Mouse (Mus musculus) forebrain, embryonic 13.5 days (tissue): Measurements from ENCODE around the gene Cnot2. TPM values are rescaled to one million over a fixed set of nuclear protein-coding genes. Genes with fewer than 3 reads are reported as not detected.
"Not testable (repeated sequence)": the region's sequence is repeated elsewhere in the genome, so short reads cannot be mapped to it uniquely, and the experiment has no call there.

Source experiments
- ATAC-seq: fragments of 200-750 bp; cut with Nextera tagmentation; 2 replicates; pipeline ENCODE4 v1.8.0; 2017
- H3K27ac ChIP-seq: fragments of 300-500 bp; sonication (generic); 2 replicates; pipeline ENCODE4 v1.5.1; 2015; ENCODE audit warnings: inconsistent platforms, mild to moderate bottlenecking, moderate library complexity
- H3K27me3 ChIP-seq: fragments of 300-500 bp; sonication (generic); 2 replicates; pipeline ENCODE4 v1.6.1; 2015; ENCODE audit warnings: mild to moderate bottlenecking, inconsistent platforms
- H3K36me3 ChIP-seq: fragments of 300-500 bp; sonication (generic); 2 replicates; pipeline ENCODE4 v1.6.1; 2015; ENCODE audit warnings: mild to moderate bottlenecking, inconsistent platforms; ENCODE audit not compliant: poor library complexity, severe bottlenecking
- H3K4me1 ChIP-seq: fragments of 300-500 bp; sonication (generic); 2 replicates; pipeline ENCODE4 v1.6.1; 2015; ENCODE audit warnings: inconsistent platforms
- H3K4me2 ChIP-seq: fragments of 300-500 bp; sonication (generic); 2 replicates; pipeline ENCODE4 v1.6.1; 2015; ENCODE audit warnings: inconsistent platforms, mild to moderate bottlenecking, moderate library complexity
- H3K4me3 ChIP-seq: fragments of 300-500 bp; sonication (generic); 2 replicates; pipeline ENCODE4 v1.5.1; 2015; ENCODE audit warnings: mild to moderate bottlenecking, inconsistent platforms
- H3K9ac ChIP-seq: fragments of 300-500 bp; sonication (generic); 2 replicates; pipeline ENCODE4 v1.6.1; 2015; ENCODE audit warnings: mild to moderate bottlenecking, inconsistent platforms
- H3K9me3 ChIP-seq: fragments of 300-500 bp; sonication (generic); replicated peaks from 2 replicates; pipeline ENCODE4 v1.6.1; 2016; ENCODE audit warnings: inconsistent platforms
- WGBS: fragments of 180-500 bp; shearing (Covaris S2); methylation state at CpG from one replicate; pipeline ENCODE4 v1.1.7; 2015; 5-methylcytosine and 5-hydroxymethylcytosine counted together
- polyA plus RNA-seq: library from polyadenylated mRNA; unstranded; fragments of >200 nt; fragmentation: Nextera tagmentation; extraction: Ambion mirVana; gene quantifications from 2 replicates; pipeline ENCODE4 v1.2.1, GENCODE M21; 2015

Cnot2 gene
- 115 and 117 TPM in 2 replicates for polyA plus RNA-seq

- peaks cover 26% of the 10 kb centered on the region for H3K4me1 ChIP-seq
- peak within 1 kb of the TSS; percentile 94 for H3K4me3 ChIP-seq
- under 1% methylated on average over 47 of the region's 47 CpGs for WGBS
- H3K9ac ChIP-seq: peak within 1 kb of the TSS; percentile 98
- H3K36me3 ChIP-seq: 0 out of 2 replicates have a peak, but pooled peaks cover 14% of the 10 kb centered on the region
- H3K9me3 ChIP-seq: no peaks in the 10 kb centered on the region
- no peaks in the 10 kb centered on the region for H3K27me3 ChIP-seq
- H3K4me2 ChIP-seq: peak within 1 kb of the TSS; percentile 79
- peak within 1 kb of the TSS; percentile 99 for H3K27ac ChIP-seq
- ATAC-seq: peak; percentile 86
Observed at GRCm38 (mm10) chr10:116581369-116581718, at the start of gene Cnot2. Gene Cnot2 (minus strand): TSS chr10:116581511.

GRCm38 (mm10) chr10:116628926-116629325, 47.6 kb upstream of the Cnot2 start:
- 88% methylated on average over 5 of the region's 5 CpGs for WGBS
- H3K4me3 ChIP-seq: no peak overlapping the region
- no peak overlapping the region for H3K9ac ChIP-seq

GRCm38 (mm10) chr10:116626009-116626408, 44.7 kb upstream of the Cnot2 start:
- no peak overlapping the region for H3K4me2 ChIP-seq
- WGBS: 100% methylated on average over 1 of the region's 1 CpGs

More at GRCm38 (mm10) chr10:116628926-116629325, 47.6 kb upstream of the Cnot2 start:
- ATAC-seq: no peak
- Histone ChIP-seq H3K27ac (no peak overlapping the region), H3K27me3 (no peaks in the 10 kb centered on the region), H3K9me3 (0 out of 2 replicates have a peak, but pooled peaks cover 8% of the 10 kb centered on the region), H3K4me1 (peaks cover 4% of the 10 kb centered on the region; the same call in 1 of the 2 replicates), H3K4me2 (no peak overlapping the region), H3K36me3 (no peaks in the 10 kb centered on the region)

GRCm38 (mm10) chr10:116613250-116613649, 31.9 kb upstream of the Cnot2 start:
- H3K27me3 ChIP-seq: not testable (repeated sequence)

More at GRCm38 (mm10) chr10:116626009-116626408, 44.7 kb upstream of the Cnot2 start:
- H3K36me3 ChIP-seq: no peaks in the 10 kb centered on the region
- no peak overlapping the region for H3K9ac ChIP-seq
- no peak overlapping the region for H3K27ac ChIP-seq
- H3K27me3 ChIP-seq: no peaks in the 10 kb centered on the region
- ATAC-seq: no peak
- H3K4me1 ChIP-seq: no peaks in the 10 kb centered on the region
- H3K9me3 ChIP-seq: 0 out of 2 replicates have a peak, but pooled peaks cover 8% of the 10 kb centered on the region
- H3K4me3 ChIP-seq: no peak overlapping the region

GRCm38 (mm10) chr10:116604905-116605162, 23.5 kb upstream of the Cnot2 start:
- H3K27ac ChIP-seq: no peak overlapping the region
- H3K27me3 ChIP-seq: no peaks in the 10 kb centered on the region
- H3K9ac ChIP-seq: no peak overlapping the region
- no peak for ATAC-seq
- no peak overlapping the region for H3K4me3 ChIP-seq
- no peak overlapping the region for H3K4me2 ChIP-seq
- no peaks in the 10 kb centered on the region for H3K9me3 ChIP-seq
- H3K4me1 ChIP-seq: no peaks in the 10 kb centered on the region
- 96% methylated on average over 4 of the region's 4 CpGs for WGBS
- no peaks in the 10 kb centered on the region for H3K36me3 ChIP-seq

More at GRCm38 (mm10) chr10:116613250-116613649, 31.9 kb upstream of the Cnot2 start:
- H3K9me3 ChIP-seq, ATAC-seq, H3K4me1 ChIP-seq, H3K4me2 ChIP-seq, H3K36me3 ChIP-seq, H3K4me3 ChIP-seq, H3K9ac ChIP-seq, H3K27ac ChIP-seq: not testable (repeated sequence)
- 93% methylated on average over 9 of the region's 10 CpGs for WGBS

- 91% methylated on average over 6 of the region's 6 CpGs for WGBS
- Histone ChIP-seq H3K9ac (no peak overlapping the region), H3K27ac (no peak overlapping the region), H3K36me3 (no peaks in the 10 kb centered on the region), H3K4me1 (no peaks in the 10 kb centered on the region), H3K4me2 (no peak overlapping the region), H3K4me3 (no peak overlapping the region), H3K27me3 (no peaks in the 10 kb centered on the region), H3K9me3 (no peaks in the 10 kb centered on the region)
- ATAC-seq: no peak
Observed at GRCm38 (mm10) chr10:116604081-116604904, 23.0 kb upstream of the Cnot2 start.

- WGBS: 90% methylated on average over 14 of the region's 14 CpGs
- Histone ChIP-seq H3K4me2 (no peak overlapping the region), H3K27me3 (no peaks in the 10 kb centered on the region), H3K36me3 (no peaks in the 10 kb centered on the region), H3K9me3 (no peaks in the 10 kb centered on the region), H3K4me1 (no peaks in the 10 kb centered on the region), H3K9ac (no peak overlapping the region), H3K27ac (no peak overlapping the region), H3K4me3 (no peak overlapping the region)
- no peak for ATAC-seq
Observed at GRCm38 (mm10) chr10:116599056-116599850, 17.9 kb upstream of the Cnot2 start.

- no peaks in the 10 kb centered on the region for H3K27me3 ChIP-seq
- H3K4me1 ChIP-seq: peaks cover 26% of the 10 kb centered on the region
- H3K27ac ChIP-seq: no peak overlapping the region
- H3K9me3 ChIP-seq: no peaks in the 10 kb centered on the region
- no peak for ATAC-seq
- 32% methylated on average over 6 of the region's 6 CpGs for WGBS
- peaks cover 18% of the 10 kb centered on the region; the same call in 1 of the 2 replicates for H3K36me3 ChIP-seq
- H3K4me3 ChIP-seq: peak overlapping the region; percentile 94
- H3K9ac ChIP-seq: no peak overlapping the region
- H3K4me2 ChIP-seq: peak overlapping the region; percentile 79
Observed at GRCm38 (mm10) chr10:116582738-116583137, 1.4 kb upstream of the Cnot2 start.

- peak; percentile 84 for ATAC-seq
Observed at GRCm38 (mm10) chr10:116581719-116582481, 589 bp upstream of the Cnot2 start.

GRCm38 (mm10) chr10:116580591-116581358, 536 bp downstream of the Cnot2 start:
- peak overlapping the region; percentile 79 for H3K4me2 ChIP-seq
- ATAC-seq: peak; percentile 81
- no peaks in the 10 kb centered on the region for H3K9me3 ChIP-seq
- 0 out of 2 replicates have a peak, but pooled peaks cover 13% of the 10 kb centered on the region for H3K36me3 ChIP-seq
- peak overlapping the region; percentile 99 for H3K27ac ChIP-seq
- peak overlapping the region; percentile 94 for H3K4me3 ChIP-seq
- under 1% methylated on average over 25 of the region's 71 CpGs for WGBS
- H3K4me1 ChIP-seq: peaks cover 29% of the 10 kb centered on the region
- peak overlapping the region; percentile 98 for H3K9ac ChIP-seq
- no peaks in the 10 kb centered on the region for H3K27me3 ChIP-seq

More at GRCm38 (mm10) chr10:116581719-116582481, 589 bp upstream of the Cnot2 start:
- Histone ChIP-seq H3K9me3 (no peaks in the 10 kb centered on the region), H3K4me1 (peaks cover 26% of the 10 kb centered on the region), H3K27ac (peak overlapping the region; percentile 99), H3K36me3 (peaks cover 18% of the 10 kb centered on the region; the same call in 1 of the 2 replicates), H3K27me3 (no peaks in the 10 kb centered on the region), H3K9ac (peak overlapping the region; percentile 98), H3K4me2 (peak overlapping the region; percentile 79), H3K4me3 (peak overlapping the region; percentile 94)
- under 1% methylated on average over 62 of the region's 67 CpGs for WGBS

GRCm38 (mm10) chr10:116579478-116579877, 1.8 kb downstream of the Cnot2 start:
- Histone ChIP-seq H3K4me1 (peaks cover 29% of the 10 kb centered on the region), H3K27me3 (no peaks in the 10 kb centered on the region), H3K36me3 (0 out of 2 replicates have a peak, but pooled peaks cover 3% of the 10 kb centered on the region), H3K9ac (no peak overlapping the region), H3K4me2 (peak overlapping the region; percentile 24), H3K4me3 (peak overlapping the region; percentile 94), H3K27ac (no peak overlapping the region), H3K9me3 (no peaks in the 10 kb centered on the region)
- no peak for ATAC-seq
